Mouse (Mus musculus) forebrain, embryonic 14.5 days (tissue): ENCODE results near the gene A230050P20Rik. TPM values are rescaled to one million over a fixed set of nuclear protein-coding genes. Genes with fewer than 3 reads are reported as not detected.
A peak's percentile ranks its signal among the peaks of the same experiment; 100 is the strongest.

Experiments used
- ATAC-seq: fragments of 200-750 bp; cut with Nextera tagmentation; 2 replicates; pipeline ENCODE4 v1.8.0; 2017; ENCODE audit warnings: mild to moderate bottlenecking, moderate library complexity
- DNase-seq: peaks from one replicate; pipeline ENCODE4 v3.0.0-alpha.2; 2015; ENCODE audit warnings: low spot score
- H3K27ac ChIP-seq: fragments of 300-500 bp; sonication (generic); 2 replicates; pipeline ENCODE4 v1.5.1; 2014; ENCODE audit warnings: low read depth, mild to moderate bottlenecking, control low read depth, low read length, moderate library complexity
- H3K27me3 ChIP-seq: fragments of 300-500 bp; sonication (generic); replicated peaks from 2 replicates; pipeline ENCODE4 v1.6.1; 2014; ENCODE audit warnings: low read length, control low read depth, mixed read lengths; ENCODE audit not compliant: control insufficient read depth, insufficient read depth
- H3K36me3 ChIP-seq: fragments of 300-500 bp; sonication (generic); 2 replicates; pipeline ENCODE4 v1.6.1; 2014; ENCODE audit warnings: low read length, control low read depth; ENCODE audit not compliant: control insufficient read depth, insufficient read depth
- H3K4me1 ChIP-seq: fragments of 300-500 bp; sonication (generic); 2 replicates; pipeline ENCODE4 v1.6.1; 2014; ENCODE audit warnings: antibody characterized with exemption, low read length, control low read depth; ENCODE audit not compliant: control insufficient read depth, insufficient read depth
- H3K4me2 ChIP-seq: fragments of 300-500 bp; sonication (generic); 2 replicates; pipeline ENCODE4 v1.6.1; 2014; ENCODE audit warnings: mild to moderate bottlenecking, control low read depth, low read length
- H3K4me3 ChIP-seq: fragments of 300-500 bp; sonication (generic); 2 replicates; pipeline ENCODE4 v1.5.1; 2014; ENCODE audit warnings: low read depth, low read length, control low read depth
- H3K9ac ChIP-seq: fragments of 300-500 bp; sonication (generic); 2 replicates; pipeline ENCODE4 v1.6.1; 2014; ENCODE audit warnings: mild to moderate bottlenecking, low read length, control low read depth, moderate library complexity
- H3K9me3 ChIP-seq: fragments of 300-500 bp; sonication (generic); replicated peaks from 2 replicates; pipeline ENCODE4 v1.6.1; 2016; ENCODE audit warnings: low read length, control low read depth, mixed read lengths; ENCODE audit not compliant: control insufficient read depth
- WGBS: fragments of 180-500 bp; shearing (Covaris S2); extraction: QIAGEN DNeasy Blood & Tissue Kit; methylation state at CpG from one replicate; pipeline ENCODE4 v1.1.7; 2014; 5-methylcytosine and 5-hydroxymethylcytosine counted together
- polyA plus RNA-seq: library from polyadenylated mRNA; unstranded; fragments of >200 nt; fragmentation: Nextera tagmentation; extraction: Ambion mirVana; gene quantifications from 2 replicates; pipeline ENCODE4 v1.2.1, GENCODE M21; 2014

Gene A230050P20Rik
- polyA plus RNA-seq, 1 experiment from 2014 or later, result 0.62 TPM

GRCm38 (mm10) chr9:20837184-20837947 lies 31.1 kb upstream of the A230050P20Rik start:
- Histone ChIP-seq H3K9ac (no peak overlapping the region), H3K36me3 (no peaks in the 10 kb centered on the region), H3K4me2 (no peak overlapping the region), H3K4me1 (no peaks in the 10 kb centered on the region), H3K27me3 (no peaks in the 10 kb centered on the region), H3K9me3 (no peaks in the 10 kb centered on the region), H3K27ac (no peak overlapping the region), H3K4me3 (no peak overlapping the region)
- WGBS, result 79% methylated on average over 9 of the region's 9 CpGs
- no peak for ATAC-seq
- DNase-seq, result no peak

DNA sequence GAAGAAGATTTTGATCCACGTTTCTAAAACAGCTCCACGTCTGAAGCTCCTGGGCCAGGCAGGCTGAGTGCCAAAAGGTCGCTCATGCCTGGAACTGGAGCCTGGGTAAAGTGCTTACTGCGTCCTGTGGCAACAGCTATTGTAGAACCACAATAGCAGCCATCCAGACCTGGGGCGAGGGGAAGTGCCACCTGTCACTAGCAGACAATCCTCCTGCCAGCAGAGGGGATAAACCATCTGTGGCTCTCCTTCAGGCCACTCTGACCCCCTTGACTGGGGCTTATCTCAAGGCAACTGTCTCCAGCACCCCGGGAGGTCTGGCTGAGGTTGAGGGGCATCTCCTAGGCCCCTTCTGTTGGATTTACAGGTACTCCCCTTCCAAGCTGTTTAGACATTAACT lies 29.5 kb upstream of the A230050P20Rik start:
- ATAC-seq (no peak), DNase-seq (no peak)
- Histone ChIP-seq H3K9ac (no peak overlapping the region), H3K27ac (no peak overlapping the region), H3K9me3 (no peaks in the 10 kb centered on the region), H3K4me3 (no peak overlapping the region), H3K36me3 (no peaks in the 10 kb centered on the region), H3K4me2 (no peak overlapping the region), H3K27me3 (no peaks in the 10 kb centered on the region), H3K4me1 (no peaks in the 10 kb centered on the region)
- 43% methylated on average over 6 of the region's 6 CpGs for WGBS

GRCm38 (mm10) chr9:20842211-20842610 lies 26.2 kb upstream of the A230050P20Rik start:
- Histone ChIP-seq H3K4me2 (no peak overlapping the region), H3K4me3 (no peak overlapping the region), H3K27me3 (no peaks in the 10 kb centered on the region), H3K9me3 (no peaks in the 10 kb centered on the region), H3K27ac (no peak overlapping the region), H3K4me1 (no peaks in the 10 kb centered on the region), H3K36me3 (no peaks in the 10 kb centered on the region), H3K9ac (no peak overlapping the region)
- 70% methylated on average over 4 of the region's 4 CpGs for WGBS
- no peak for DNase-seq
- no peak for ATAC-seq

GRCm38 (mm10) chr9:20842670-20843069 lies 25.8 kb upstream of the A230050P20Rik start:
- 31% methylated on average over 2 of the region's 2 CpGs for WGBS
- Histone ChIP-seq H3K4me3 (no peak overlapping the region), H3K27ac (no peak overlapping the region), H3K4me2 (no peak overlapping the region), H3K27me3 (no peaks in the 10 kb centered on the region), H3K36me3 (no peaks in the 10 kb centered on the region), H3K9ac (no peak overlapping the region), H3K4me1 (no peaks in the 10 kb centered on the region), H3K9me3 (no peaks in the 10 kb centered on the region)
- ATAC-seq (no peak), DNase-seq (peak; percentile 49)

DNA sequence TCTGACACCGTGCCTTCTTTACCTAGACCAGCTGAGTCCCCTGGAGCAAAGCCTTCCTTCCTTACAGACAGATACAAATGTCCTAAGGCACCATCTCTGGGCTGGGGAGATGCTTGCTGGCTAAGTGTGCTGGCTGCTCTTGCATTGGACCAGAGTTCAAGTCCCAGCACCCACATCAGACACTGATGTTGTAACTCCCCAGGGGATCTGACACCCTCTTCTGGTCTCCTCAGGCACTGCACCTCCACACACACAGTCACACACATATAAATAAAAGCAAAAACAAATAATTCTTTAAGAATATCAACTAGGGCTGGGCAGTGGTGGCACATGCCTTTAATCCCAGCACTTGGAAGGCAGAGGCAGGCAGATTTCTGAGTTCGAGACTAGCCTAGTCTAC lies 18.3 kb upstream of the A230050P20Rik start:
- DNase-seq, result no peak
- H3K4me3 ChIP-seq, result no peak overlapping the region
- H3K9ac ChIP-seq, result no peak overlapping the region
- no peak for ATAC-seq
- no peak overlapping the region for H3K4me2 ChIP-seq
- H3K27me3 ChIP-seq, result no peaks in the 10 kb centered on the region
- WGBS, result 96% methylated on average over 2 of the region's 2 CpGs
- no peaks in the 10 kb centered on the region for H3K9me3 ChIP-seq
- H3K4me1 ChIP-seq, result no peaks in the 10 kb centered on the region
- no peaks in the 10 kb centered on the region for H3K36me3 ChIP-seq
- no peak overlapping the region for H3K27ac ChIP-seq

DNA sequence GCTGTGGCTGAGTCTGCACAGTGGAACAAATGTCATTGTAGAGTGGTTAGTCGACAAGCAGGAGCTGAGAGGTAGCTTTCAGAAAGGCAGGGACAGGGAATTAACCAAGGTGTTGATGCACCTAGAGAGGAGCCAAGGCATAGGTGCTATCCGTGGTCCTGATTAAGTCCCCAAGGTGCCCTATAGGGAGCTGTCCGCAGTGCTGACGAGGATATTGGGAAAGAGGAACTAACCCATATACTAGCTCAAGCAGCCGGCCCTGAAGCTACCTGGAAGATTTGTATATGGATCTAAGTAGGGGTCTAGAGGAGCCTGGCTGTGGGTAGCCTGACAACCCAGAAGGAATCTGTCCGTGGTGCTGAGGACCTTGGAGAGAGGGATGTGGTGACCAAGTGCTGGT lies 11.3 kb upstream of the A230050P20Rik start:
- H3K4me3 ChIP-seq, result no peak overlapping the region
- no peaks in the 10 kb centered on the region for H3K4me1 ChIP-seq
- ATAC-seq (no peak), DNase-seq (peak; percentile 25)
- H3K9ac ChIP-seq, result no peak overlapping the region
- no peak overlapping the region for H3K27ac ChIP-seq
- H3K4me2 ChIP-seq, result no peak overlapping the region
- 0 out of 2 replicates have a peak, but pooled peaks cover 3% of the 10 kb centered on the region for H3K27me3 ChIP-seq
- H3K36me3 ChIP-seq, result no peaks in the 10 kb centered on the region
- H3K9me3 ChIP-seq, result no peaks in the 10 kb centered on the region
- WGBS, result 11% methylated on average over 6 of the region's 6 CpGs

DNA sequence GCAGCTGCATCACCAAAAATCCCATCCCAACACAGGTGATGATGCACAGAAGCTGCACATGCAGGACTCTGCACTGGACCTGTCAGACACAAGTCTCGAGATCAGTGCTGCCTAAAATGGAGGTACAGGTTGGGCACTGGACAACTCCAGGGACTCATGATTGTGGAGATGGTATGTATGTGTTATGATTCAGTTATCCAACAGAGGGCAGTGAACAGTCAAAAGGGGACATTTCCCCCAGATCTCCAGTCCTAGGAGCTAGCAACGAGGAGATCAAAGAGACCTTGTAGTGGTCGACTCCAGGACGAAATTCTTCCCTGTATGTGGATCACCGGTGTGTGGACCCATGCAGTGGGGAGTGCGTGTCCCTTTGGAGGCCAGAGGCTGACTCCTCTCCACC lies 8.5 kb upstream of the A230050P20Rik start:
- H3K36me3 ChIP-seq, result no peaks in the 10 kb centered on the region
- no peaks in the 10 kb centered on the region for H3K4me1 ChIP-seq
- H3K9me3 ChIP-seq, result no peaks in the 10 kb centered on the region
- ATAC-seq (no peak), DNase-seq (no peak)
- H3K27me3 ChIP-seq, result 0 out of 2 replicates have a peak, but pooled peaks cover 3% of the 10 kb centered on the region
- H3K4me3 ChIP-seq, result no peak overlapping the region
- H3K9ac ChIP-seq, result no peak overlapping the region
- no peak overlapping the region for H3K4me2 ChIP-seq
- 46% methylated on average over 6 of the region's 6 CpGs for WGBS
- no peak overlapping the region for H3K27ac ChIP-seq

- no peak overlapping the region for H3K27ac ChIP-seq
- H3K4me1 ChIP-seq, result no peaks in the 10 kb centered on the region
- no peaks in the 10 kb centered on the region for H3K9me3 ChIP-seq
- H3K4me2 ChIP-seq, result no peak overlapping the region
- no peaks in the 10 kb centered on the region for H3K36me3 ChIP-seq
- H3K4me3 ChIP-seq, result no peak overlapping the region
- 8% methylated on average over 4 of the region's 4 CpGs for WGBS
- ATAC-seq, result no peak
- 0 out of 2 replicates have a peak, but pooled peaks cover 3% of the 10 kb centered on the region for H3K27me3 ChIP-seq
- peak; percentile 63 for DNase-seq
- H3K9ac ChIP-seq, result no peak overlapping the region
Observed at GRCm38 (mm10) chr9:20861821-20862220, 6.6 kb upstream of the A230050P20Rik start.

- no peak for ATAC-seq
- H3K9ac ChIP-seq, result no peak overlapping the region
- no peak overlapping the region for H3K27ac ChIP-seq
Observed at GRCm38 (mm10) chr9:20862225-20862624, 6.2 kb upstream of the A230050P20Rik start.

More at GRCm38 (mm10) chr9:20862225-20862624, 6.2 kb upstream of the A230050P20Rik start:
- H3K36me3 ChIP-seq, result no peaks in the 10 kb centered on the region
- H3K9me3 ChIP-seq, result no peaks in the 10 kb centered on the region
- no peak overlapping the region for H3K4me3 ChIP-seq
- H3K4me2 ChIP-seq, result no peak overlapping the region
- no peak for DNase-seq
- 68% methylated on average over 4 of the region's 4 CpGs for WGBS
- no peaks in the 10 kb centered on the region for H3K4me1 ChIP-seq
- H3K27me3 ChIP-seq, result 0 out of 2 replicates have a peak, but pooled peaks cover 6% of the 10 kb centered on the region
